Mouse (Mus musculus): ENCODE data around the gene Gm340. TPM values are rescaled to one million over a fixed set of nuclear protein-coding genes. Genes with fewer than 3 reads are reported as not detected.

Gene Gm340
- polyA plus RNA-seq, 2 experiments = 2.0 to 3.1 TPM

GRCm38 (mm10) chr19:41591808-41592207, 9.6 kb downstream of the Gm340 start:
- TF ChIP-seq POLR2A (IDR thresholded peaks at IDR 0.05; ENCODE audit: borderline replicate concordance, extremely low read depth, insufficient read depth, insufficient read length) = no peak
- Histone ChIP-seq H3K9ac (ENCODE audit: low read depth, low read length, severe bottlenecking) (no peak overlapping the region), H3K4me1 (ENCODE audit: control insufficient read depth, insufficient read depth, low read length) (0 out of 2 replicates have a peak, but pooled peaks cover 2% of the 10 kb centered on the region), H3K4me3 (replicated peaks; ENCODE audit: low read length) (no peak overlapping the region), H3K27me3 (ENCODE audit: control insufficient read depth, insufficient read depth, low read length) (no peaks in the 10 kb centered on the region), H3K36me3 (ENCODE audit: control insufficient read depth, insufficient read depth, low read length) (no peaks in the 10 kb centered on the region; the same call in 1 of the 2 replicates), H3K4me2 (replicated peaks; ENCODE audit: low read depth, low read length, severe bottlenecking) (no peak overlapping the region), H3K27ac (replicated peaks; ENCODE audit: low read depth, low read length) (no peak overlapping the region), H3K9me3 (ENCODE audit: control insufficient read depth, low read length) (no peaks in the 10 kb centered on the region)
- 73% methylated on average over 12 of the region's 12 CpGs for WGBS
- DNase-seq (ENCODE audit: low spot score) = no peak
- ATAC-seq (ENCODE audit: low FRiP score, low read depth) = no peak

DNA sequence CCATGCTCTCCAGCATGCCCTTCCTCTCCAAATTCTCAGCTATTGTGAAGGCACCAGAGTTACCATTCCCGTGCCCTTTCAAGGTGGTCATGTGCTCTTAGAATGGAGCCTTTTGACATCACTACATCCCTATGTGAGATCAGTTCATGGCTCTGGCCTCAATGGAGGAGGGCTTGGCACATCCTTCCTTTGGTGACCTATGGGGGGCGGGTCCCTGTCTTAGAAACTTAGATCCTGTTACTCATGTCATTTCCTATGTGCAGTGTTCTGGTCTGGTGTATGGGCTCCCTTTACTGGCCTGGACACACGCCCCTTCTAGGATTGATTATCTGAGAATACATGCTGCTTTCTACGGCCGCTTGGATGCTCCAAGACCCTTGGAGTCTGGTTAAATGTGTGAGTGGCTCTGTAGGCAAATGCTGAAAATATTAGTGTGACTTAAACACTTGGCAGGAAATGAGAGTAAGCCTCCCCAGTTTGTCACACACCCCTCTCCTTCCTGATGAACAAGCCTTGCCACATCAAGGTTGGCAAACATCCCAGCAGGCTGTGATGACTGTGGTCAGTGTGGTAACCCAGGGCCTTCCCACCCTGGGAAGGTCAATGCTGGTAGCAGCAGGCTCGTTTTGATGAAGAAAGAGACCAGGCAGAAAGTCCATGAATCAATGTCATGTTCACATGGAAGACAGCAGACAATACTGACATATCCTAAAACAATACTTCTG, 15.2 kb downstream of the Gm340 start:
- ATAC-seq (ENCODE audit: low FRiP score, low read depth) (no peak), DNase-seq (ENCODE audit: low spot score) (no peak)
- Histone ChIP-seq H3K4me2 (replicated peaks; ENCODE audit: low read depth, low read length, severe bottlenecking) (no peak overlapping the region), H3K4me1 (ENCODE audit: control insufficient read depth, insufficient read depth, low read length) (0 out of 2 replicates have a peak, but pooled peaks cover 2% of the 10 kb centered on the region), H3K9me3 (ENCODE audit: control insufficient read depth, low read length) (no peaks in the 10 kb centered on the region), H3K9ac (ENCODE audit: low read depth, low read length, severe bottlenecking) (no peak overlapping the region), H3K36me3 (ENCODE audit: control insufficient read depth, insufficient read depth, low read length) (no peaks in the 10 kb centered on the region), H3K27me3 (ENCODE audit: control insufficient read depth, insufficient read depth, low read length) (no peaks in the 10 kb centered on the region), H3K4me3 (replicated peaks; ENCODE audit: low read length) (no peak overlapping the region), H3K27ac (replicated peaks; ENCODE audit: low read depth, low read length) (no peak overlapping the region)
- WGBS = 80% methylated on average over 6 of the region's 6 CpGs
- no peak for TF ChIP-seq POLR2A (IDR thresholded peaks at IDR 0.05; ENCODE audit: borderline replicate concordance, extremely low read depth, insufficient read depth, insufficient read length)

GRCm38 (mm10) chr19:41600647-41601046, 18.5 kb downstream of the Gm340 start:
- Histone ChIP-seq H3K9ac (ENCODE audit: low read depth, low read length, severe bottlenecking) (no peak overlapping the region), H3K27ac (replicated peaks; ENCODE audit: low read depth, low read length) (no peak overlapping the region), H3K9me3 (ENCODE audit: control insufficient read depth, low read length) (no peaks in the 10 kb centered on the region), H3K27me3 (ENCODE audit: control insufficient read depth, insufficient read depth, low read length) (no peaks in the 10 kb centered on the region), H3K4me2 (replicated peaks; ENCODE audit: low read depth, low read length, severe bottlenecking) (no peak overlapping the region), H3K36me3 (ENCODE audit: control insufficient read depth, insufficient read depth, low read length) (no peaks in the 10 kb centered on the region), H3K4me3 (replicated peaks; ENCODE audit: low read length) (no peak overlapping the region), H3K4me1 (ENCODE audit: control insufficient read depth, insufficient read depth, low read length) (no peaks in the 10 kb centered on the region)
- ATAC-seq (ENCODE audit: low FRiP score, low read depth) (no peak), DNase-seq (ENCODE audit: low spot score) (no peak)
- no peak for TF ChIP-seq POLR2A (IDR thresholded peaks at IDR 0.05; ENCODE audit: borderline replicate concordance, extremely low read depth, insufficient read depth, insufficient read length)
- 55% methylated on average over 11 of the region's 11 CpGs for WGBS

- H3K36me3 ChIP-seq (ENCODE audit: control insufficient read depth, insufficient read depth, low read length) = no peaks in the 10 kb centered on the region
- no peaks in the 10 kb centered on the region for H3K4me1 ChIP-seq (ENCODE audit: control insufficient read depth, insufficient read depth, low read length)
- no peak overlapping the region for H3K4me3 ChIP-seq (replicated peaks; ENCODE audit: low read length)
- WGBS = 71% methylated on average over 10 of the region's 10 CpGs
- ATAC-seq (ENCODE audit: low FRiP score, low read depth) (no peak), DNase-seq (ENCODE audit: low spot score) (no peak)
- H3K27ac ChIP-seq (replicated peaks; ENCODE audit: low read depth, low read length) = no peak overlapping the region
- H3K4me2 ChIP-seq (replicated peaks; ENCODE audit: low read depth, low read length, severe bottlenecking) = no peak overlapping the region
- no peak for TF ChIP-seq POLR2A (IDR thresholded peaks at IDR 0.05; ENCODE audit: borderline replicate concordance, extremely low read depth, insufficient read depth, insufficient read length)
- H3K27me3 ChIP-seq (ENCODE audit: control insufficient read depth, insufficient read depth, low read length) = no peaks in the 10 kb centered on the region
- H3K9me3 ChIP-seq (ENCODE audit: control insufficient read depth, low read length) = no peaks in the 10 kb centered on the region
- H3K9ac ChIP-seq (ENCODE audit: low read depth, low read length, severe bottlenecking) = no peak overlapping the region
Observed at GRCm38 (mm10) chr19:41606208-41606987, 24.2 kb downstream of the Gm340 start.

GRCm38 (mm10) chr19:41611683-41612082, 29.5 kb downstream of the Gm340 start:
- DNase-seq (ENCODE audit: low spot score) (no peak), ATAC-seq (ENCODE audit: low FRiP score, low read depth) (no peak)
- 58% methylated on average over 6 of the region's 6 CpGs for WGBS
- Histone ChIP-seq H3K4me3 (replicated peaks; ENCODE audit: low read length) (no peak overlapping the region), H3K27ac (replicated peaks; ENCODE audit: low read depth, low read length) (no peak overlapping the region), H3K27me3 (ENCODE audit: control insufficient read depth, insufficient read depth, low read length) (no peaks in the 10 kb centered on the region), H3K9ac (ENCODE audit: low read depth, low read length, severe bottlenecking) (no peak overlapping the region), H3K9me3 (ENCODE audit: control insufficient read depth, low read length) (no peaks in the 10 kb centered on the region), H3K36me3 (ENCODE audit: control insufficient read depth, insufficient read depth, low read length) (no peaks in the 10 kb centered on the region), H3K4me2 (replicated peaks; ENCODE audit: low read depth, low read length, severe bottlenecking) (no peak overlapping the region), H3K4me1 (ENCODE audit: control insufficient read depth, insufficient read depth, low read length) (peaks cover 4% of the 10 kb centered on the region; the same call in 1 of the 2 replicates)
- TF ChIP-seq POLR2A (IDR thresholded peaks at IDR 0.05; ENCODE audit: borderline replicate concordance, extremely low read depth, insufficient read depth, insufficient read length) = no peak

Data from limb, embryonic 14.5 days (tissue).